In the genomic region with DNA sequence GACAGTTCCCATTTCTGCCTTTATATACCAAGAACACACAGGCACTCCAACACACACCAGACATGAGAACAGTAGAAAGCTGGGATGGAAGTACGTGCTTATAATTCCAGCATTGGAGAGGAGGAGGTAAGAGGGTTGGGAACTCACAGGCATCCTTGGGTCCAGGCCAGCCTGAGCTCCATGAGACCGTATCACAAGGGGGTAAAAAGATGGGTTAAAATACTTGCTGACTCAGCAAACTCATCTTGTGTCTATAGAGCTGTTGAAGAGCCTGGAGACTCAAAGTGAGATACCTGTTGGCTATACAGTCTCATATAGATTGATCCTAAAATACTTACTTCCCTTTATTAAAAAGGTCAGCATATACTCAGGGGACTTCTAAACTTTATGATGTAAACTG, we compare ENCODE assay signal across 12 mouse cellular contexts. TPM values are rescaled to one million over a fixed set of nuclear protein-coding genes. Genes with fewer than 3 reads are reported as not detected.
DNase-seq lines count a peak whose midpoint lies in the region; ATAC-seq and TF ChIP-seq lines count a peak whose summit lies in the region.
"Had no signal": no experiment of that assay in that cellular context is flagged by ENCODE, and none has a peak within 500 bp of the region (broad histone marks: within the 10 kb centered on the region; RNA-seq: fewer than 3 reads in every experiment).

No protein-coding gene starts in this region.

- intact Hi-C loops in heart, postnatal 36 days (cut with DNase I): no loop called here

- no peak overlapping the region for H3K4me3 ChIP-seq in heart, embryonic 14.5 days (ENCODE audit: control insufficient read depth in 1 of 2, insufficient read depth in 1 of 2, low read depth in 1 of 2, low read length in 2 of 2)
- H3K4me3 ChIP-seq in cortical plate, adult 2 months (ENCODE audit: insufficient read depth, low read length): peak overlapping the region; percentile 63; the same call in 1 of the 2 replicates
- H3K4me3 ChIP-seq in hindbrain, postnatal 0 days (ENCODE audit: low read length): peak overlapping the region; percentile 93; the same call in 1 of the 2 replicates
- H3K4me3 ChIP-seq in midbrain, embryonic 16.5 days (ENCODE audit: low read depth, low read length): no peak overlapping the region

- no peak for TF ChIP-seq CTCF in cortical plate, adult 2 months (IDR thresholded peaks at IDR 0.05; ENCODE audit: extremely low read depth, insufficient read depth, low read length)
- TF ChIP-seq CTCF in hindbrain, postnatal 0 days (IDR thresholded peaks at IDR 0.05; ENCODE audit: low read depth): no peak

- peak overlapping the region; percentile 67; the same call in 1 of the 2 replicates for H3K4me2 ChIP-seq in heart, embryonic 14.5 days (ENCODE audit: low read length)
- peak overlapping the region; percentile 59 for H3K4me2 ChIP-seq in hindbrain, postnatal 0 days (ENCODE audit: low read depth, low read length)
- H3K4me2 ChIP-seq in midbrain, embryonic 16.5 days (ENCODE audit: low read length): peak overlapping the region; percentile 70; the same call in 1 of the 2 replicates

- no peak overlapping the region for H3K9ac ChIP-seq in heart, embryonic 14.5 days (ENCODE audit: low read length)
- no peak overlapping the region; the same call in 1 of the 2 replicates for H3K9ac ChIP-seq in hindbrain, postnatal 0 days (replicated peaks; ENCODE audit: low read length)
- H3K9ac ChIP-seq in midbrain, embryonic 16.5 days (ENCODE audit: low read depth, low read length): no peak overlapping the region

- no peak overlapping the region for H3K27ac ChIP-seq in heart, embryonic 14.5 days (replicated peaks in 1 of 2; ENCODE audit: control insufficient read depth in 1 of 2, insufficient read depth in 1 of 2, low read depth in 2 of 2, low read length in 2 of 2)
- H3K27ac ChIP-seq in cortical plate, adult 2 months (ENCODE audit: insufficient read depth, low read length): no peak overlapping the region
- no peak overlapping the region for H3K27ac ChIP-seq in hindbrain, postnatal 0 days
- no peak overlapping the region for H3K27ac ChIP-seq in midbrain, embryonic 16.5 days (ENCODE audit: low read length)

- H3K27me3 ChIP-seq in heart, embryonic 14.5 days (ENCODE audit: control insufficient read depth, insufficient read depth, low read length): no peaks in the 10 kb centered on the region
- H3K27me3 ChIP-seq in hindbrain, postnatal 0 days (ENCODE audit: insufficient read depth, low read length): no peaks in the 10 kb centered on the region
- no peaks in the 10 kb centered on the region for H3K27me3 ChIP-seq in midbrain, embryonic 16.5 days (ENCODE audit: control insufficient read depth, insufficient read depth, low read depth, low read length)
- H3K27me3 ChIP-seq: limb, embryonic 15.5 days had no signal

- H3K4me1 ChIP-seq in heart, embryonic 14.5 days (ENCODE audit: control insufficient read depth in 2 of 2, insufficient read depth in 2 of 2, low read length in 2 of 2): peaks cover 0 to 9% of the 10 kb centered on the region in 2 experiments; a peak in 2 of 4 replicates
- peaks cover 5% of the 10 kb centered on the region for H3K4me1 ChIP-seq in cortical plate, adult 2 months (ENCODE audit: control insufficient read depth, insufficient read depth, low read length)
- peaks cover 6% of the 10 kb centered on the region; the same call in 1 of the 2 replicates for H3K4me1 ChIP-seq in hindbrain, postnatal 0 days (ENCODE audit: insufficient read depth, low read length)
- H3K4me1 ChIP-seq in midbrain, embryonic 16.5 days (ENCODE audit: control insufficient read depth, insufficient read depth, low read length): peaks cover 10% of the 10 kb centered on the region

- no peak for DNase-seq in heart, postnatal 36 days
- DNase-seq in hindbrain, postnatal 0 days (ENCODE audit: low spot score): no peak
- DNase-seq in layer of hippocampus, postnatal 10 days (ENCODE audit: low spot score in 2 of 2): no peak
- no peak for DNase-seq in right cerebral cortex, postnatal 36 days (ENCODE audit: low spot score in 2 of 2)
- DNase-seq in layer of hippocampus, adult 9-10 months (ENCODE audit: low spot score): no peak

- WGBS in heart, embryonic 14.5 days: 94% methylated on average over 2 of the region's 2 CpGs
- 89% methylated on average over 2 of the region's 2 CpGs for WGBS in hindbrain, postnatal 0 days
- 88% methylated on average over 2 of the region's 2 CpGs for WGBS in midbrain, embryonic 16.5 days

- no peaks in the 10 kb centered on the region for H3K9me3 ChIP-seq in heart, embryonic 14.5 days (ENCODE audit: control insufficient read depth, low read length)
- no peaks in the 10 kb centered on the region for H3K9me3 ChIP-seq in hindbrain, postnatal 0 days (ENCODE audit: low read length)
- H3K9me3 ChIP-seq in midbrain, embryonic 16.5 days (replicated peaks; ENCODE audit: control insufficient read depth, low read length, poor library complexity, severe bottlenecking): no peaks in the 10 kb centered on the region
- H3K9me3 ChIP-seq: G1E; limb, embryonic 15.5 days had no signal

- no peak for ATAC-seq in heart, embryonic 14.5 days (ENCODE audit: insufficient number of reproducible peaks, insufficient read depth, low FRiP score, low read depth)
- ATAC-seq in hindbrain, postnatal 0 days: no peak
- no peak for ATAC-seq in midbrain, embryonic 16.5 days

- TF ChIP-seq POLR2A in cortical plate, adult 2 months (IDR thresholded peaks at IDR 0.05; ENCODE audit: extremely low read depth, insufficient read depth, low read length): no peak

- H3K36me3 ChIP-seq in heart, embryonic 14.5 days (ENCODE audit: control insufficient read depth, insufficient read depth, low read length): peaks cover 21% of the 10 kb centered on the region
- H3K36me3 ChIP-seq in hindbrain, postnatal 0 days (ENCODE audit: insufficient read depth, low read length): peaks cover 12% of the 10 kb centered on the region; the same call in 1 of the 2 replicates
- peaks cover 3% of the 10 kb centered on the region for H3K36me3 ChIP-seq in midbrain, embryonic 16.5 days (ENCODE audit: control insufficient read depth, insufficient read depth, low read length)

RNA-seq across cellular contexts. Expression of gene Spg11, which starts 1.3 kb away (rescaled TPM):
- polyA plus RNA-seq in heart, embryonic 14.5 days (2014; fragmentation: Nextera tagmentation; extraction: Ambion mirVana): 6.1 TPM in 2 replicates
- total RNA-seq in heart, postnatal 36 days (2021): 10 to 100 TPM; 10.7 to 11.0 TPM
- polyA plus RNA-seq in cortical plate, adult 2 months (2012; rRNA removed): 9.7 and 9.8 TPM in 2 replicates
- 19.9 and 21.9 TPM in 2 replicates for total RNA-seq in hindbrain, postnatal 0 days (2014; rRNA removed)
- polyA plus RNA-seq in hindbrain, postnatal 0 days (2015; fragmentation: Nextera tagmentation; extraction: Ambion mirVana): 4.3 and 4.5 TPM in 2 replicates
- polyA plus RNA-seq in midbrain, embryonic 16.5 days (2015; fragmentation: Nextera tagmentation; extraction: Ambion mirVana): 7.3 and 8.1 TPM in 2 replicates
- total RNA-seq in layer of hippocampus, postnatal 10 days (2021): 10 to 100 TPM; 18.6 to 20.1 TPM

RNA-seq across cellular contexts. Expression of gene B2m, which starts 30.6 kb away (rescaled TPM):
- polyA plus RNA-seq in heart, embryonic 14.5 days (2014; fragmentation: Nextera tagmentation; extraction: Ambion mirVana): 299 and 301 TPM in 2 replicates
- 100 to 1,000 TPM; 162 to 248 TPM for total RNA-seq in heart, postnatal 36 days (2021)
- 188 and 212 TPM in 2 replicates for polyA plus RNA-seq in cortical plate, adult 2 months (2012; rRNA removed)
- 101 and 111 TPM in 2 replicates for total RNA-seq in hindbrain, postnatal 0 days (2014; rRNA removed)
- 208 and 216 TPM in 2 replicates for polyA plus RNA-seq in hindbrain, postnatal 0 days (2015; fragmentation: Nextera tagmentation; extraction: Ambion mirVana)
- polyA plus RNA-seq in midbrain, embryonic 16.5 days (2015; fragmentation: Nextera tagmentation; extraction: Ambion mirVana): 68.3 and 72.7 TPM in 2 replicates
- 10 to 100 TPM; 71.5 to 82.4 TPM for total RNA-seq in layer of hippocampus, postnatal 10 days (2021)

RNA-seq across cellular contexts. Expression of gene Trim69, which starts 43.6 kb away (rescaled TPM):
- 0.11 and 0.15 TPM in 2 replicates for polyA plus RNA-seq in heart, embryonic 14.5 days (2014; fragmentation: Nextera tagmentation; extraction: Ambion mirVana)
- under 1 TPM in 1 of 2 experiments, not detected in 1; 0.14 TPM for total RNA-seq in heart, postnatal 36 days (2021)
- polyA plus RNA-seq in cortical plate, adult 2 months (2012; rRNA removed): 0.11 TPM in 1 of 2 replicates, not detected in the other
- total RNA-seq in hindbrain, postnatal 0 days (2014; rRNA removed): not detected in 2 replicates
- polyA plus RNA-seq in hindbrain, postnatal 0 days (2015; fragmentation: Nextera tagmentation; extraction: Ambion mirVana): not detected in 2 replicates
- polyA plus RNA-seq in midbrain, embryonic 16.5 days (2015; fragmentation: Nextera tagmentation; extraction: Ambion mirVana): not detected in 2 replicates
- total RNA-seq in layer of hippocampus, postnatal 10 days (2021): not detected
- total RNA-seq: G1E had no signal
- polyA plus RNA-seq: brain, embryonic 14.5 days; G1E; kidney, adult 2 months had no signal

Comparison
In these comparisons a context has a peak if more than half of its experiments do, and no peak if none do; other contexts are left out.
1. H3K4me3 ChIP-seq: peak in cortical plate, adult 2 months (single experiment) and hindbrain, postnatal 0 days (single experiment); none in heart, embryonic 14.5 days (0 of 2) and midbrain, embryonic 16.5 days (single experiment).
2. Peak in every context shown above with its lines, with median percentiles within 50 percentile points of each other: H3K4me2 ChIP-seq.